ENCODE assay signal across 9 mouse cellular contexts in the genomic region with DNA sequence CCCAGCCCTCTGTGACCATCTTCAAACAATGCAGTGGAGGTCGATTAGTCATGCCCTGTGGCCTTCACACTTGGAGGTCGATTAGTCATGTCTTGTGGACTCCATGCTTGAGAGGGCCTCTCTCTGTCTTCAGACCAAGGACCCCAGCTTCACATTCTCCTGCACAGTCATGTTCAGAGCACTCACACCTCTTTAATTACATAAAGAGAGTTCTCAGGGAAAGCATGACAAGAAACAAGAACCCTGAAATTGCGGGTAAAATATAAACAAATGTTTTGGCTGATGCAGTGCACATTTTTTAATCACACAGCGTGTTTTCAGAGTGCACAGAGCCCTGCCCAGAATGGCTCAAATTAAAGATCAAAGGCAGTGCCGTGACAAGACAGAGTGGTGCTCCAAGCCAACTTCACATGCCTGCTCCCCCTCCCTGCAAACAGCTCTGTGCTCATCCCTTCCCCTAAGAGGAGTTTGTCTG.
DNase-seq lines count a peak whose midpoint lies in the region; ATAC-seq lines count a peak whose summit lies in the region.
"Had no signal": no experiment of that assay in that cellular context is flagged by ENCODE, and none has a peak within 500 bp of the region (broad histone marks: within the 10 kb centered on the region; RNA-seq: fewer than 3 reads in every experiment).

No protein-coding gene starts in this region.

- WGBS in embryonic facial prominence, embryonic 14.5 days, result 12% methylated on average over 5 of the region's 5 CpGs
- 12% methylated on average over 5 of the region's 5 CpGs for WGBS in lung, embryonic 16.5 days

- no peak overlapping the region for H3K9ac ChIP-seq in embryonic facial prominence, embryonic 14.5 days (ENCODE audit: low read depth, low read length)
- H3K9ac ChIP-seq in lung, embryonic 16.5 days (ENCODE audit: low read length), result no peak overlapping the region
- H3K9ac ChIP-seq: forebrain, postnatal 0 days had no signal

- no peak overlapping the region for H3K4me3 ChIP-seq in embryonic facial prominence, embryonic 14.5 days (ENCODE audit: low read depth, low read length)
- H3K4me3 ChIP-seq in lung, embryonic 16.5 days (ENCODE audit: low read length), result no peak overlapping the region

- peak; percentile 71 for ATAC-seq in embryonic facial prominence, embryonic 14.5 days (ENCODE audit: low read depth)
- peak; percentile 96 for ATAC-seq in lung, embryonic 16.5 days (ENCODE audit: low read depth)
- ATAC-seq: forebrain, postnatal 0 days had no signal

- no peaks in the 10 kb centered on the region for H3K27me3 ChIP-seq in embryonic facial prominence, embryonic 14.5 days (replicated peaks; ENCODE audit: control insufficient read depth, insufficient read depth, low read length)
- no peaks in the 10 kb centered on the region for H3K27me3 ChIP-seq in lung, embryonic 16.5 days (ENCODE audit: control insufficient read depth, insufficient read depth, low read depth, low read length)

- no peaks in the 10 kb centered on the region for H3K9me3 ChIP-seq in embryonic facial prominence, embryonic 14.5 days (ENCODE audit: control insufficient read depth, low read length)
- H3K9me3 ChIP-seq in lung, embryonic 16.5 days (ENCODE audit: control insufficient read depth, low read length), result no peaks in the 10 kb centered on the region

- DNase-seq in ovary, postnatal 14 days (ENCODE audit: low spot score), result peak; percentile 7
- DNase-seq in ovary, postnatal 36 days (ENCODE audit: low spot score), result no peak
- peak; percentile 85 for DNase-seq in embryonic facial prominence, embryonic 14.5 days (ENCODE audit: low spot score)
- DNase-seq in gastrocnemius, postnatal 4 days (ENCODE audit: low spot score in 2 of 2), result no peak
- no peak for DNase-seq in right cerebral cortex, adult 18-20 months
- no peak for DNase-seq in thymus, postnatal 36 days
- no peak for DNase-seq in thymus, postnatal 10 days (ENCODE audit: low spot score in 2 of 2)
- DNase-seq: forebrain, postnatal 0 days had no signal

- H3K27ac ChIP-seq in embryonic facial prominence, embryonic 14.5 days (replicated peaks; ENCODE audit: low read depth, low read length), result no peak overlapping the region
- peak overlapping the region; percentile 53; the same call in 1 of the 2 replicates for H3K27ac ChIP-seq in lung, embryonic 16.5 days (ENCODE audit: low read length)

- no peak overlapping the region for H3K4me2 ChIP-seq in embryonic facial prominence, embryonic 14.5 days (ENCODE audit: low read depth, low read length)
- H3K4me2 ChIP-seq in lung, embryonic 16.5 days (ENCODE audit: low read depth, low read length), result no peak overlapping the region

- peaks cover 7% of the 10 kb centered on the region for H3K4me1 ChIP-seq in embryonic facial prominence, embryonic 14.5 days (ENCODE audit: control insufficient read depth, insufficient read depth, low read length)
- H3K4me1 ChIP-seq in lung, embryonic 16.5 days (replicated peaks; ENCODE audit: control insufficient read depth, insufficient read depth, low read length), result peaks cover 7% of the 10 kb centered on the region; the same call in 1 of the 2 replicates

- H3K36me3 ChIP-seq in embryonic facial prominence, embryonic 14.5 days (ENCODE audit: control insufficient read depth, insufficient read depth, low read length), result no peaks in the 10 kb centered on the region
- no peaks in the 10 kb centered on the region for H3K36me3 ChIP-seq in lung, embryonic 16.5 days (ENCODE audit: control insufficient read depth, insufficient read depth, low read length)

Comparison
In these comparisons a context has a peak if more than half of its experiments do, and no peak if none do; other contexts are left out.
1. DNase-seq: peak in ovary, postnatal 14 days (single experiment) and embryonic facial prominence, embryonic 14.5 days (single experiment); none in ovary, postnatal 36 days (single experiment), gastrocnemius, postnatal 4 days (0 of 2), right cerebral cortex, adult 18-20 months (single experiment), thymus, postnatal 36 days (0 of 2) and thymus, postnatal 10 days (0 of 2).